Mouse (Mus musculus) heart, postnatal 0 days (tissue): ENCODE data around the gene Wdr34. TPM values are rescaled to one million over a fixed set of nuclear protein-coding genes. Genes with fewer than 3 reads are reported as not detected.
A peak's percentile ranks its signal among the peaks of the same experiment; 100 is the strongest.

ENCODE experiments used
- ATAC-seq: fragments of 200-750 bp; cut with Nextera tagmentation; 2 replicates; pipeline ENCODE4 v1.8.0; 2017; ENCODE audit warnings: low read depth, moderate number of reproducible peaks, moderate library complexity; ENCODE audit not compliant: insufficient read depth
- DNase-seq: peaks from one replicate; pipeline ENCODE4 v3.0.0-alpha.2; 2016; ENCODE audit warnings: low spot score
- H3K27ac ChIP-seq: fragments of 300-500 bp; sonication (generic); 2 replicates; pipeline ENCODE4 v1.5.1; 2014; ENCODE audit warnings: low read depth, mild to moderate bottlenecking
- H3K27me3 ChIP-seq: fragments of 300-500 bp; sonication (generic); 2 replicates; pipeline ENCODE4 v1.6.1; 2014; ENCODE audit warnings: low read length, mixed read lengths; ENCODE audit not compliant: control insufficient read depth, insufficient read depth
- H3K36me3 ChIP-seq: fragments of 300-500 bp; sonication (generic); replicated peaks from 2 replicates; pipeline ENCODE4 v1.6.1; 2014; ENCODE audit warnings: low read length, mixed read lengths; ENCODE audit not compliant: control insufficient read depth, insufficient read depth
- H3K4me1 ChIP-seq: fragments of 300-500 bp; sonication (generic); 2 replicates; pipeline ENCODE4 v1.6.1; 2014; ENCODE audit warnings: antibody characterized with exemption; ENCODE audit not compliant: control insufficient read depth, insufficient read depth
- H3K4me2 ChIP-seq: fragments of 300-500 bp; sonication (generic); 2 replicates; pipeline ENCODE4 v1.6.1; 2014; ENCODE audit warnings: low read depth, mild to moderate bottlenecking, low read length, moderate library complexity
- H3K4me3 ChIP-seq: fragments of 300-500 bp; sonication (generic); 2 replicates; pipeline ENCODE4 v1.5.1; 2014; ENCODE audit warnings: low read depth, low read length
- H3K9ac ChIP-seq: fragments of 300-500 bp; sonication (generic); replicated peaks from 2 replicates; pipeline ENCODE4 v1.6.1; 2014; ENCODE audit warnings: low read depth, low read length, mixed read lengths
- H3K9me3 ChIP-seq: fragments of 300-500 bp; sonication (generic); replicated peaks from 2 replicates; pipeline ENCODE4 v1.6.1; 2016; ENCODE audit warnings: low read length; ENCODE audit not compliant: control insufficient read depth
- CTCF ChIP-seq: IDR thresholded peaks from 2 replicates; pipeline ENCODE4 v1.5.1; 2016; ENCODE audit warnings: antibody characterized with exemption, control low read depth, low read depth
- EP300 ChIP-seq: IDR thresholded peaks from 2 replicates; pipeline ENCODE4 v1.6.1; 2016; ENCODE audit warnings: antibody characterized with exemption, low read depth
- WGBS: fragments of 180-500 bp; shearing (Covaris S2); extraction: QIAGEN DNeasy Blood & Tissue Kit; methylation state at CpG from one replicate; pipeline ENCODE4 v1.1.7; 2014; 5-methylcytosine and 5-hydroxymethylcytosine counted together
- polyA plus RNA-seq: library from polyadenylated mRNA; unstranded; fragments of >200 nt; fragmentation: Nextera tagmentation; extraction: Ambion mirVana; gene quantifications from 2 replicates; pipeline ENCODE4 v1.2.1, GENCODE M21; 2015
- total RNA-seq: library from RNA; depleted of rRNA; stranded (reverse); fragments of >200 nt; gene quantifications from 2 replicates; pipeline ENCODE4 v1.2.3, GENCODE M21; 2014; ENCODE audit warnings: low replicate concordance

Wdr34 gene
- total and polyA plus RNA-seq, 2 experiments from 2014 or later: 17.3 to 30.1 TPM

DNA sequence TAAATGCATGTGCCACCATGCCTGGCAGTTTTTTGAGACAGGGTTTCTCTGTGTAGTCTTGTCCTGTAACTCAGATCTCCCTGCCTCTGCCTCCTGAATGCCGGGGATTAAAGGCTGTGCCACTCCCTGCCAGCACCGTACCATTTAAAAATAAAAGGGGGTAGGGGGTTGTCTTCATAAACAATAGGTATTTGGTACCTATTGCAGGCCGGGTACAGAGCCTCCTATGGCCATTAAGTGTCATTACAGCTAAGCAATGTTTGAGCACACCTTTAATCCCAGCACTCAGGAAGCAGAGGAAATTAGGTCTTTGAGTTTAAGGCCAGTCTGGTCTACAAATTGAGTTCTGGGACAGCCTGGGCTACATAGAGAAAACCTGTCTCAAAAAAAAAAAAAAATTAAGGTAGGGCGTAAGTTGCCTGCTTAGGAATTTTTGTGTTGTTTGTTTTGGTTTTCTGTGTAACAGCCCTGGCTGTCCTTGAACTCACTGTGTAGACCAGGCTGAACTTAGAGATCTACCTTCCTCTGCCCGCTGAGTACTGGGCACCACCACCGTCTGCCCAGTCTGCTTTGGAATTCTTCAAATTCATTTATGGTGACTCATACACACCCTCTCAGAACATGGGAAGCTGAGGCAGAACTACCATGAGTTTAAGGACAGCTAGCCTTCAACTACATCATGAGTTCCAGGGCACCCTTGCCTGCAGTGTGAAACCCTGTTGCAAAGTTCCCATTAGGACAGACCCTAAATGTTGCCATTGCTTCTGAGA, 3.5 kb upstream of the Wdr34 start:
- Histone ChIP-seq H3K4me2 (no peak overlapping the region), H3K9ac (no peak overlapping the region), H3K27ac (no peak overlapping the region), H3K4me1 (0 out of 2 replicates have a peak, but pooled peaks cover 5% of the 10 kb centered on the region), H3K27me3 (no peaks in the 10 kb centered on the region), H3K4me3 (no peak overlapping the region), H3K36me3 (no peaks in the 10 kb centered on the region), H3K9me3 (no peaks in the 10 kb centered on the region)
- DNase-seq (no peak), ATAC-seq (no peak)
- peak; percentile 48 for TF ChIP-seq CTCF
- no peak for TF ChIP-seq EP300
- WGBS: 35% methylated on average over 6 of the region's 6 CpGs

GRCm38 (mm10) chr2:30049831-30050230, 1.1 kb upstream of the Wdr34 start:
- H3K27ac ChIP-seq: no peak overlapping the region
- no peak overlapping the region for H3K4me3 ChIP-seq

GRCm38 (mm10) chr2:30048101-30048501, 580 bp downstream of the Wdr34 start:
- Histone ChIP-seq H3K27ac (no peak overlapping the region), H3K4me1 (0 out of 2 replicates have a peak, but pooled peaks cover 5% of the 10 kb centered on the region), H3K27me3 (no peaks in the 10 kb centered on the region), H3K36me3 (no peaks in the 10 kb centered on the region), H3K9ac (peak overlapping the region; percentile 69; the same call in 1 of the 2 replicates), H3K9me3 (no peaks in the 10 kb centered on the region), H3K4me3 (peak overlapping the region; percentile 52), H3K4me2 (peak overlapping the region; percentile 68)
- TF ChIP-seq EP300 (no peak), CTCF (no peak)
- WGBS: 62% methylated on average over 11 of the region's 11 CpGs
- no peak for DNase-seq
- ATAC-seq: no peak

More at GRCm38 (mm10) chr2:30049831-30050230, 1.1 kb upstream of the Wdr34 start:
- H3K4me1 ChIP-seq: 0 out of 2 replicates have a peak, but pooled peaks cover 5% of the 10 kb centered on the region
- TF ChIP-seq CTCF (no peak), EP300 (no peak)
- no peak overlapping the region for H3K9ac ChIP-seq
- no peaks in the 10 kb centered on the region for H3K27me3 ChIP-seq
- H3K4me2 ChIP-seq: no peak overlapping the region
- H3K9me3 ChIP-seq: no peaks in the 10 kb centered on the region
- DNase-seq: no peak
- no peaks in the 10 kb centered on the region for H3K36me3 ChIP-seq
- WGBS: 69% methylated on average over 3 of the region's 3 CpGs
- ATAC-seq: no peak

DNA sequence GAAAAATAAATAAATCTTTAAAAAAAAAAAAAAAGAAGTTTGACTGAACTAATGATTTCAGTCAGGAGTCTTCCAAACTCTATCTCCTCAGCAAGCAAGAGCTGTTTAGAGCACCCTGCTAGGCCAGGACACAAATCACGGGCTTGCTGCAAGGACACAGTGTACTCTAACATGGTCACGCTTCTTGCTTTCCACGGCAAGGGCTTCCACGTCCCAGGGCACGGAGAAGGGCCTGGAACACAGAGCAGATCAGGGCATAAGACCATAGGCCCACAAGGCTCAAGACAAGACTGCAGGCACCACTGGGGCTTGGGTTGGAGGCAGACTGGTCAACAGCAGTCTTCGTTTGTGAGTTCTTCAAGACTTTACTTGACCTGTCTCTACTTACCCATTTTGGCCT, 1.6 kb downstream of the Wdr34 start:
- WGBS: 93% methylated on average over 6 of the region's 6 CpGs
- DNase-seq (no peak), ATAC-seq (no peak)
- Histone ChIP-seq H3K9ac (no peak overlapping the region), H3K27me3 (no peaks in the 10 kb centered on the region), H3K9me3 (no peaks in the 10 kb centered on the region), H3K4me1 (0 out of 2 replicates have a peak, but pooled peaks cover 5% of the 10 kb centered on the region), H3K4me3 (no peak overlapping the region), H3K4me2 (no peak overlapping the region), H3K27ac (no peak overlapping the region), H3K36me3 (no peaks in the 10 kb centered on the region)
- TF ChIP-seq CTCF (no peak), EP300 (no peak)

DNA sequence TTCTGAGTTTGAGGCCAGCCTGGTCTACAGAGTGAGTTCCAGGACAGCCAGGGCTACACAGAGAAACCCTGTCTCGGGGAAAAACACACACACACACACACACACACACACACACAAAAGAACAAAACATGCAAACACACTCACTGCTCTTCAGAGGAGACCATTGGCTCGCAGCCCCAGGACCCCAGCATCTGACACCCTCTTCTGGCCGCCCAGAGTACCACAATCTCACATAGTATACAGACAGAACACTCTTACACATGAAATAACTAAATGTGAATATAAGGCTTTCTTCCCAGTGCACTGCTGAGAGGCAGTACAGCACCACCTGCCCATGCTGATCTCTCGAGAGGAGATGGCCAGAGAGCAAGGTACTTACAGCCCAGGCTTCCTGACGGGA, 4.1 kb downstream of the Wdr34 start:
- no peaks in the 10 kb centered on the region for H3K27me3 ChIP-seq
- no peaks in the 10 kb centered on the region for H3K36me3 ChIP-seq
- H3K4me2 ChIP-seq: no peak overlapping the region
- DNase-seq: no peak
- 84% methylated on average over 5 of the region's 5 CpGs for WGBS
- no peak for ATAC-seq
- H3K4me1 ChIP-seq: 0 out of 2 replicates have a peak, but pooled peaks cover 5% of the 10 kb centered on the region
- no peak overlapping the region for H3K9ac ChIP-seq
- TF ChIP-seq EP300 (no peak), CTCF (no peak)
- H3K9me3 ChIP-seq: no peaks in the 10 kb centered on the region
- H3K27ac ChIP-seq: no peak overlapping the region
- no peak overlapping the region for H3K4me3 ChIP-seq

- H3K27me3 ChIP-seq: no peaks in the 10 kb centered on the region
Measured at GRCm38 (mm10) chr2:30042445-30042844, 6.2 kb downstream of the Wdr34 start.

More at GRCm38 (mm10) chr2:30042445-30042844, 6.2 kb downstream of the Wdr34 start:
- no peak overlapping the region for H3K4me2 ChIP-seq
- H3K4me3 ChIP-seq: no peak overlapping the region
- ATAC-seq (peak; percentile 71), DNase-seq (peak; percentile 70)
- H3K36me3 ChIP-seq: no peaks in the 10 kb centered on the region
- TF ChIP-seq CTCF (peak; percentile 88), EP300 (no peak)
- no peaks in the 10 kb centered on the region for H3K9me3 ChIP-seq
- WGBS: 5% methylated on average over 4 of the region's 4 CpGs
- H3K27ac ChIP-seq: no peak overlapping the region
- no peaks in the 10 kb centered on the region for H3K4me1 ChIP-seq
- no peak overlapping the region for H3K9ac ChIP-seq
